Mouse (Mus musculus): Measurements from ENCODE around the gene Unc13d.

GRCm38 (mm10) chr11:116072608-116073007, 5.2 kb downstream of the Unc13d start:
- TF ChIP-seq CTCF (IDR thresholded peaks at IDR 0.05; ENCODE audit: extremely low read depth, insufficient read depth, low read length), result no peak
- no peak for TF ChIP-seq POLR2A (IDR thresholded peaks at IDR 0.05; ENCODE audit: extremely low read depth, insufficient read depth, low read length)

Measured in cortical plate, adult 2 months (tissue).